Mouse (Mus musculus) bone marrow, adult 2 months (tissue): ENCODE results near the gene Olfr1161.

Experiments used
- CTCF ChIP-seq: fragments of 200-500 bp; IDR thresholded peaks from 2 replicates; pipeline ENCODE4 v1.5.1; 2011; ENCODE audit warnings: low read length, control low read depth; ENCODE audit not compliant: control insufficient read depth, insufficient read depth
- POLR2A ChIP-seq: fragments of 200-500 bp; IDR thresholded peaks from 2 replicates; pipeline ENCODE4 v1.6.1; 2011; ENCODE audit warnings: low read depth, mild to moderate bottlenecking, control low read depth, low read length, borderline replicate concordance; ENCODE audit not compliant: control insufficient read depth

GRCm38 (mm10) chr2:88051029-88051428 lies 28.5 kb downstream of the Olfr1161 start, which contains the start of gene Olfr1162:
- TF ChIP-seq CTCF (no peak), POLR2A (no peak)
